Mouse (Mus musculus) bone marrow, adult 2 months (tissue): ENCODE measurements around the gene Hjurp.

Source experiments
- CTCF ChIP-seq: fragments of 200-500 bp; IDR thresholded peaks from 2 replicates; pipeline ENCODE4 v1.5.1; 2011; ENCODE audit warnings: low read length, control low read depth; ENCODE audit not compliant: control insufficient read depth, insufficient read depth
- POLR2A ChIP-seq: fragments of 200-500 bp; IDR thresholded peaks from 2 replicates; pipeline ENCODE4 v1.6.1; 2011; ENCODE audit warnings: low read depth, mild to moderate bottlenecking, control low read depth, low read length, borderline replicate concordance; ENCODE audit not compliant: control insufficient read depth

GRCm38 (mm10) chr1:88234248-88234610, 43.2 kb downstream of the Hjurp start:
- TF ChIP-seq CTCF (no peak), POLR2A (no peak)
